Mouse (Mus musculus): ENCODE measurements around the gene Ablim1.

The Ablim1 gene

DNA sequence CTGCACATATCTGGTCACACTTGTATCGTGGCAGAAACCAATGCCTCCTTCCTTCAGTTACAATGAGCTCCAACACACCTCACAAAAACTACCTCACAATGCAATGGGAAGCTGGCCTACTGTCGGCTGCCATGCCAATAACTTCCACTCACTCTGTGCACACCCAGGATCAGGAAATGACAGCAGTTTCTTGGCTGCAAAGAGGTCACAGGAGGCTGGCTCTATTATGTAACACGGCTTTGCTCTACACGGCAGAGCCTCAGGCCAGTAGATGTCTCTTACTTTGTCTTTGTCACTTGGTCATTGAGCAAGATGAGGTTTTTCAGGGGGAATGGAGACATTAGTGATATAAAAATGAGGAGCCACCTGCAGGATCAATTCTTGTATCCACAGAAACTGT, 126.2 kb downstream of the Ablim1 start:
- DNase-seq (ENCODE audit: low read depth, low spot score): no peak

GRCm38 (mm10) chr19:57185021-57185420, 129.7 kb downstream of the Ablim1 start:
- DNase-seq (ENCODE audit: low read depth, low spot score): no peak

DNA sequence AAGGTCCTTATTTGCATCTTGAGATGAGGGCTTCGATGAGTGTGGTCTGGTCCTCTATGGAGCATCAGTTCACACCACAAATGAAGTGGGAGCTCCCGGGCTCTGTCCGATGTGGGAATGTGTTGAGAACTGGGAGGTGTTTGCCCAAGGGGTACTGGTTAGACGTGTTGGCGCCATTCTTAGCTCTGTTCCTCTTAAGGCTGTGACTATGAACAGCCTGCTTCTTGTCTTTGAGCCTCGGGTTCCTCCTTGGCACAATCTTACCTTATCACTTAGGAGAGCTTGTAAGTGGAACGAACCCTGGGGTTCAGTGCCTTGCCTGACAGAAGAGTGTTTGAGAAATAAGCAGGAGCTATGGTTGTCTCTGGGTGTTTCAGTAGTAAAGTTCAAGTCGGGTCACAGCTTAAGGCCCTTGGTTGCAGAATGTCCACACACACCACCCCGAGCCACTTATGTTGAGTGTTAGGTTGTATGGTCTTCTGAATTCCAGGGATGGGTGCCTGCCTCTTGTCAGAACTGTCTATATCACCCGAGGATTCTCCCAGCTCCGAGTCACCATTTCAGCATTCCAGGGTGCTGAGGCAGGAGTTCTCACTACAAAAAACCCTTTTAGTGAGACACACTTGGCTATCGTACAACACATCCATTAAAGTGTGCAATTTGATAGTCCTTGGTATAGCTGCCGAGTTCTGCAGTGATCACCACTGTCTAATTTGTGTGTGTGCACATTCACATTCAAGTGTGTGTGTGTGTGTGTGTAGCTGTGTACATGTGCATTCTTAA, 131.6 kb downstream of the Ablim1 start:
- DNase-seq (ENCODE audit: low read depth, low spot score): no peak

GRCm38 (mm10) chr19:57181852-57182528, 132.7 kb downstream of the Ablim1 start:
- DNase-seq (ENCODE audit: low read depth, low spot score): no peak

DNA sequence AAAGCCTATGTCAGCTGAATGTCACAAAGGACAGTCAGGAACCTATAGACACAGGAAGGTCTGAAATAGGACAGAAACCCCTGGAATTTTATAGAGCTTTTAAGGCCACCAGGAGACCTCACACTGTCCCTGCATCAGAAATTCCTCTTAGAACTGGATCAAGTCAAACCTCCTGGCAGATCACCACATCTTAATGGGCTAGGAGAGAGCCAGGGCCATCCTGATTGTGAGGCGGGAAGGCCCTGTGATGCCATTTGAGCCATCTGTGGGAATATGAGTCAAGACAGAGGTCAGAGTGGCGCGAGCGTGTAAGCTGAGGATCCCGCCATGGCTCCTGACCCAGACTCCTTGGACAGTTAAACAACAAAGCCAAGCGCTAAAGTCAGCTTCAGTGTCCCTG, 133.4 kb downstream of the Ablim1 start:
- no peak for DNase-seq (ENCODE audit: low read depth, low spot score)

DNA sequence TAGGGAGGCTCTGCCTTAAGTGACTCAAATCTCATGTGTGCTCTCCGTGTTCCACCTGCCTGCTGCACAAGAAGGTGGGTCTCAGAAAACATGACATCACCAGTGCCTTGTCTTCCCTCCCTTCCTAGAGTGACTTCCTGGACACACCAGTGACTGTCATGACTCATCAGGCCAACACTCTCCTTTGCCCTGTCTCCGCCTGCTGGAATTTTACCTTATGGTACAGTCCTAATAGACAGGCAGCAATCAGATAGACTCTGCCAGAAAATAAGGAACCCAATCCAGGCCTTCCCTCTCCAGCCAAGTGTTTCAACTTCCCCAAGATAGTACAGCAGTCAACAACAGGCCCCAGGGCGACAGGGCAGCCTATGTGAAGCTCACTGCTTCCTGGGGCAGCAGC, 133.8 kb downstream of the Ablim1 start:
- DNase-seq (ENCODE audit: low read depth, low spot score): no peak

DNA sequence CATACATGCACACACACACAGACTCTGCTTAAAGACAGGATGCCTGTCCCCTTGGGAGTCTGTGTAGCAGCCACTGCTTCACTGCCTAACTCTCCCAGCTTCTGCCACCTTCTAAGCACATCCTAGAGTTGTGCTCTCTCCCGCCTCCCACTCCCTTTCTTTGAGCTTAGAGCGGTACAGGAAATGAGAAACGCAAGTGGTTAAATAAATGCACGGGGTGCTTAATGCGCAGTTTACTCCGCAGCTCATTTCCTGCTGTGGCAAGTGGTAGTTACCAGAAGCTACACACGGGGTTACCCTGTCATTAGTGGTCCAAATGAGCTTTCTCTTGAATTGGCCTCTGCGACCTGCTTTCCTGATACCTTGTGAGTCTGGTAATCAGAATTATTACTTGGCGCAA, 134.4 kb downstream of the Ablim1 start:
- DNase-seq (ENCODE audit: low read depth, low spot score): no peak

GRCm38 (mm10) chr19:57179269-57179668, 135.4 kb downstream of the Ablim1 start:
- DNase-seq (ENCODE audit: low read depth, low spot score): no peak

DNA sequence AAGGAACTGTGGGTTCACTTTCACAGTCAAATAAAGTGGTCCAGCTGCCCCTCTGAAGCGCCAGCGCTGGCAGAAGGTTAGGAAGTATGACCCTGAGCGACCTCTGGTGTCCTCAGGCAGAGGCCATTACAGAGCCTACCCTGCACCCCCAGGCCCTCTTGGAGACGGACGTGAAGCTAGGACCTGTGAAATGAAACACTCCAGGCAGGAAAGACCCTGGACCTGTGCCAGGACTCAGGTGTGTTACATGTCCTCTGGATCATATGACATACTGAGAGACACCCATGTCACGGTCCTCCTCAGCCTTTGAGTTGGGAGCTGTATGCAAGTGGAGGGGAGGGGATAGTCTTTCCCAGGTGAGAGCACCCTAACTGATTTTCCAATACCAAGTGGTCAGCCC, 137.4 kb downstream of the Ablim1 start:
- DNase-seq (ENCODE audit: low read depth, low spot score): no peak

- DNase-seq (ENCODE audit: low read depth, low spot score): no peak
These were observed 139.6 kb downstream of the Ablim1 start for GRCm38 (mm10) chr19:57175077-57175476.

DNA sequence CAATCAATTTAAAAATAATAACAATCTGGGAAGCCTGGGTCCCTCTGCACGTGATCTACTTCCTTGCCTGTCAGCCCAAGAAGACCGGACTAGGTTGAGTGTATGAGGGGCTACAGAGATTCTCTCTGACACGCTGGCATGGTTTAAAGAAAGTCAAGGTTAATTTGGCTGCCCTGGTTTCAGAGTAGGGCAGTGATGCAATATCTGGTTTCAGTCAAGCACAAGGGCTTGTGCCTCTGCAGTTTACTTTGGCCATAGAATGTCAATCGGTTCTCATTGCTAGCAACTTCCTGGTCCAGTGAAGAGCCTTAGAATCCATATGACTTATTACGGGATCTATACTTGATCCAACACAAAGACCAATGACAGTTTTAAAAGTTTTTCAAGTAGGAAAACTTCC, 140.2 kb downstream of the Ablim1 start:
- no peak for DNase-seq (ENCODE audit: low read depth, low spot score)

GRCm38 (mm10) chr19:57174045-57174444, 140.7 kb downstream of the Ablim1 start:
- no peak for DNase-seq (ENCODE audit: low read depth, low spot score)

DNA sequence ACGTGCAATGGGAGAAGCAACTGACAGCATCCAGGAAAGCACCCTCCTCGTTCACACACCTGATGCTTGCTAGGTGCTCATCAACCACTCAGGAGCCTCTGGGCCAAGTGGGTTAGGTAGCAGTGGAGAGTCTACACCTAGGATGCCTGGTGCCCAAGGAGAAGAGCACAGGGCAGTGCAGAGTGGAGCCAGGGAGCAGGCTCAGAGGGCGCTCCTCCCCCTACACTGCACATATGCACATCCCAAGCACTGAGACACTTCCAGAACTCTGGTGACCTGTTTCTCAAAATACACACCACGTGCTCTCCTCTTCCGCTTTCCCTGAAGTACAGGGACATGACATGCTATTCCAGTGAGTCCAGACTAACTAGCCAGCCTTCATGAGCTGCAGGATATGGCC, 142.4 kb downstream of the Ablim1 start:
- DNase-seq (ENCODE audit: low read depth, low spot score): no peak

DNA sequence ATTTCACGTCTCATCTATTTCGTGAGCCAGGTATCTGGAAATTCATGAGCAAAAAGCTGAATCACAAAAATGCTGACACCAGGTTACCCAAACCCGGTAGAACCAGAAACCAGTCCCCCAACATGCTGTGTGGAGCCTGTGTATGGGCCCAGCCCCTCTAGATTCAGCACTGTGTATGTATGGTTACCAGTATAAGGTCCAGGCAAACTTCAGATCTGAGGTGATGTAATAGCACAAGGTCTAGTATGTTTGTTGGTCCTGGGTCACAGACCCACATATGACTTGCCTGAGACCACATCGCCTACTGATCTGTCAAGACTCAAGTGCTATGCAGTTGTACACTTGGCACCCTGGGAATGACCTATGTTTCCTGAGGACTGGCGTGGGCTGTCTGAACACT, 143.8 kb downstream of the Ablim1 start:
- no peak for DNase-seq (ENCODE audit: low read depth, low spot score)

DNA sequence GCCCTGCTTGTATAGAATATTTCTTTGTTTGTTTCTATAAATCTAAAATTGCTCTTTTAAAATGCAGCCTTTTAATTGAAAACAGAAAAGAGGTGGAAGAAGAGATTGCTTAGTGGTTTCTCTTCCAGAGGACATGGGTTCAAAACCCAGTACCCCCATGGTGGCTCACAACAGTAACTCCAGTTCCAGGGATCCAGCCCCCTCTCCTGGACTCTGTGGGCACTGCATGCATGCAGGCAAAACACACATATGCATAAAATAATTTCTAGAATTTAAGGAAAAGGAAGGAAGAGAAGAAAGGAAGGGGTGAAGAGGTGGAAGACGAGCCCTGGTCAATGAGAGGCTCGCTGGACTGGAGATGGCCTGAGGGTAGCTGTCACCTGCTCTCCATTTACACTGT, 145.2 kb downstream of the Ablim1 start:
- DNase-seq (ENCODE audit: low read depth, low spot score): no peak

DNA sequence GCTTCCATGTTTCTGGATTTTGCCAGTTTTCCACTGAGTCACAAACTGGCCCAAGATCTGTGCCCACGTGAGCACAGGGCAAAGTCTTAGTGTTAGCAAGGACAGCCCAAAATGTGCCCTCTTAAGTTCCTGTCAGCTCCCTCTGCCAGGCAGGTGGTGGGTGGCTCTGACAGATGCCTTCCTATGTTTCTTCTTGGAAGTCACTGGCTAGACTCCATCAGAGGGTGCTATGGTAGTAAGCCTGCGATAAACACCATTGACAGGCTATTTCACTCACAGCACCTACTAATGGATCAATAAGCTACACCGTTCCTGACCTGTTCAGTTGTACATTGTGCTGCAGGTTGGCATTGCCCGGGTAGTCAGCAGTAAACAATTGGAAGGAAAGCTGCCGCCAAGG, 147.0 kb downstream of the Ablim1 start:
- no peak for DNase-seq (ENCODE audit: low read depth, low spot score)

GRCm38 (mm10) chr19:57164882-57165281, 149.8 kb downstream of the Ablim1 start:
- DNase-seq (ENCODE audit: low read depth, low spot score): no peak

GRCm38 (mm10) chr19:57163315-57163714, 151.4 kb downstream of the Ablim1 start:
- no peak for DNase-seq (ENCODE audit: low read depth, low spot score)

- DNase-seq (ENCODE audit: low read depth, low spot score): no peak
These were observed 152.6 kb downstream of the Ablim1 start for GRCm38 (mm10) chr19:57161978-57162727.

GRCm38 (mm10) chr19:57161010-57161660, 153.6 kb downstream of the Ablim1 start:
- no peak for DNase-seq (ENCODE audit: low read depth, low spot score)

DNA sequence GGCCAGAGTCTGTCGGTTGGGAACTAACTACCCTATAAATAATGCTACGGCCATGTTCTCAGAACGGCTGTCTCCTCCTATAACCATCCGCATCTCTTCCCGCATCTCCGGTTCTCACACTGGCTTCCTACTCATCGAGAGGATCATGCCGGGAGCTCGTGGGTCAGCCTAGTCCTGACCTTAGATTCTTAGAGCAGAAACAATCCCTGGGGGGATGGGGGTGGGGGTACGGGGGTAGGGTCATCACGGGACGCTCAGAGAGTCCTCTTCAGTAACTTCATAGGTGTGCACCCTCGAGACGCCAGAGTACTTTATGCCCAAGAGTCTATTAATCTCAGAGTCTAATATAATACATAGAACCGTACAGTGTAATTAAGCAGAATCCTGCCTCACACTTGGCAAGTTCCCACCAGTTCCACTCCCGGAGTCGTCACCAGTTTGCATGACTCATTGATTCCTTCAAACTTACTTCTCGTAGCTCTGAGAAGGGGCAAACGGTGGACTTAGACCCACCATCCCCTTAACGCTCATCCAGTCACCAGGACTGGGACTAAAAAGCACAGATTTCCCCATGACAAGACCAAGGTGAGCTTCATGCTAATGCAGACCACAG, 156.9 kb downstream of the Ablim1 start:
- DNase-seq (ENCODE audit: low read depth, low spot score): no peak

All from brain, embryonic 18.5 days (tissue).